Mouse (Mus musculus): Measurements from ENCODE around the gene Dip2c.

DNA sequence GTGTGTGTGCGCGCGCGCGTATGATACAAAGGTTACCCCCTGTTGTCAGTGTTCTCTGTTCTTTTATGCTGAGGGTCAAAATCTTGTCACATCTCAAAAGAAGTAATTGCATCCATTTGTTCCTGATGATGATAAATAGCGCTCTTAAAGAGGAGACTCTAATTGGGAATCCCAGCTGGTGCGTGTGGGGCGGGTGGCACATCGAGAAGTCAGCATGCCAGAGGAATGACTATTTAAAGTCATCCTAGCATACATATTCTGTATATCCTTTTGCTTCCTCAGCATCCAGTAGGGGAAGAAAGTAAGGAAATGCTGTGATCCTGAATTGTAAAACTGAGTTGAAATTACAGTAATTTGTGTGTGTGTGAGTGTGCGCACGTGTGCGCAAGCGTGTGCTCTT is 6.7 kb downstream of the Dip2c start:
- no peak for TF ChIP-seq POLR2A (IDR thresholded peaks at IDR 0.05; ENCODE audit: control insufficient read depth, low read depth, low read length)
- TF ChIP-seq CTCF (IDR thresholded peaks at IDR 0.05; ENCODE audit: control insufficient read depth, insufficient read depth, insufficient replicate concordance, low read depth, low read length) = no peak
